Mouse (Mus musculus) brain, embryonic 14.5 days (tissue): ENCODE measurements at regions not wholly inside any gene's neighbourhood (a gene's known extent, or its start where the extent isn't known, plus 50 kb on each side); places are given as distances from the start of the nearest gene placed in this dataset.

Experiments
- CTCF ChIP-seq: fragments of 200-500 bp; IDR thresholded peaks from 2 replicates; pipeline ENCODE4 v1.5.1; 2012; ENCODE audit warnings: inconsistent platforms, mild to moderate bottlenecking, moderate library complexity, borderline replicate concordance; ENCODE audit not compliant: insufficient read depth, insufficient read length; ENCODE audit errors: extremely low read depth
- POLR2A ChIP-seq: fragments of 200-500 bp; IDR thresholded peaks from 2 replicates; pipeline ENCODE4 v1.6.1; 2012; ENCODE audit warnings: mild to moderate bottlenecking, inconsistent platforms, borderline replicate concordance; ENCODE audit not compliant: poor library complexity, insufficient read depth, insufficient read length, severe bottlenecking; ENCODE audit errors: extremely low read depth

DNA sequence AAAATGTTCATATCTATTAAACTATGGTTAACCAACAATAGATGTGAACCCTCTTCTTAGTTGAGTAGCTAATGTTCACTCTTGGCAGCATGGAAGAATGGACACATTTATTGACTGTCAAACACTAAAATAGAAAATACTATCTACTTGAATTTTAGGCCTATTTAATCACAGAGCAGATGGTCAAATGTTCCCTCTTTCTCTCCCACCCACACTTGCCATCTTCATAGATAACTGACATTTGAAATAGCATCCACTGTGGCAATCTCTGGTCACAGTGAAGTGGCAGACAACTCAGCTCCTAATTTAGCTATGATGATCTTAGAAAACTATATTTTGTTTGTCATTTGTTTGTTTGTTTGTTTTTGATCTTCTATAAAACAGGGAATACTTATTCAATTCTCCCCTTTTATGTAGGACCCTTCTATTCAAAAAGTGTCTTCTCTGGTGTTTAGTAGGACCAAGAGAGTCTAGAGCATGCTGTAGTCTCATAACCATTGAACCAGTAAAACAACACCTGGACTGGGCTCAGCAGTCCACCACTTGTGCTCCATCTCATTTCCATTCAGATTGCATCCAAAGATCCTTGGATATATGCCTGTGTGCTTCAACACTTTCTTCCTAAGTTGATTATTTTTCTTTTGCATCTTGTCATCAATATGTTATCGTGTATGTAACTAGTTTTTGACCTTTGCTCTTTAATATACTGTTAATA is 457.2 kb downstream of the Kcnj3 start:
- no peak for TF ChIP-seq POLR2A
- TF ChIP-seq CTCF = no peak
